Mouse (Mus musculus): ENCODE data around the gene Fbxo21.

GRCm38 (mm10) chr5:117949393-117949792, 27.1 kb upstream of the Fbxo21 start:
- TF ChIP-seq TAL1 (IDR thresholded peaks at IDR 0.05; ENCODE audit: low read length) = no peak
- TF ChIP-seq GATA1 (IDR thresholded peaks at IDR 0.05; ENCODE audit: low read length) = no peak
